Comparison of ENCODE assay signal across 8 mouse cellular contexts in the genomic region with DNA sequence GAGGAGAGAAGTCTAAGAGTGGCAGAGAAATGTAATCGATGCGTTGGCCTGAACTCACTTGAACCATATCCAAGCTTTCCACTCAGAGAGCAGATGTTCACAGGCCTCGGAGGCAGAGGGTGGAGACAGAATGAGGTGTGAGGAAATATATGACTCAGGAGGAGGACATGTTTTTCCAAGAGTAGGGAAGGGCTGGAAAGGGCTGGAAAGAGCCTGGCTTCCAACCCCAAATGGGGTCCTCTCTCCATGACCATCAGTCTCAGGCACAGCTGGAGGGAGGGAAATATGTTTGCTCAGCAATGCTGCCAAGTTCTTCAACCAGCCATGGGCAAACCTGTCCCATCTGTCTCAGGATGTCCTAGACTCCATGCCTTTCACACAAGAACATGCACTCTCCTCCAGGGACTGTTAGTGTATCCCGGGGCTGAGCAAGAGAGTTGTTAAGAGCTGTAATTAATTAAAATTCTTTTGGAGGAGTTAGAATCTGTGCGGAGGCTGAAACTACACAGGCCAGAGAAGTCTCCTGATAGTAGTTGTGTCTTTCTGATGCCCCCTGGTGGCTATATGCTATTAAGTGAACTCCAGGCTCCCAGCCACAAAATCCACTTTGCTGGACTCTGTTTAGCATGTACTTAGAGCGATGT. TPM values are rescaled to one million over a fixed set of nuclear protein-coding genes. Genes with fewer than 3 reads are reported as not detected.
DNase-seq lines count a peak whose midpoint lies in the region; ATAC-seq and TF ChIP-seq lines count a peak whose summit lies in the region.

No protein-coding gene starts in this region.

- no peaks in the 10 kb centered on the region; the same call in 1 of the 2 replicates for H3K4me1 ChIP-seq in G1E (ENCODE audit: insufficient read depth, low read depth, low read length)
- H3K4me1 ChIP-seq in cerebellum, adult 2 months (ENCODE audit: control insufficient read depth, insufficient read depth, low read length) = no peaks in the 10 kb centered on the region
- H3K4me1 ChIP-seq in forebrain, embryonic 16.5 days (replicated peaks; ENCODE audit: control insufficient read depth, insufficient read depth, low read length) = peaks cover 4% of the 10 kb centered on the region; the same call in 1 of the 2 replicates
- no peaks in the 10 kb centered on the region; the same call in 1 of the 2 replicates for H3K4me1 ChIP-seq in liver, embryonic 16.5 days (ENCODE audit: control insufficient read depth, low read depth, low read length)
- peaks cover 4% of the 10 kb centered on the region; the same call in 1 of the 2 replicates for H3K4me1 ChIP-seq in neural tube, embryonic 13.5 days (replicated peaks)

- peaks cover 17% of the 10 kb centered on the region for H3K27me3 ChIP-seq in G1E (ENCODE audit: insufficient read depth, low read length)
- H3K27me3 ChIP-seq in cerebellum, adult 2 months (ENCODE audit: control insufficient read depth, insufficient read depth, low read length) = no peaks in the 10 kb centered on the region; the same call in 1 of the 2 replicates
- H3K27me3 ChIP-seq in forebrain, embryonic 16.5 days (replicated peaks; ENCODE audit: control insufficient read depth, insufficient read depth, low read length) = no peaks in the 10 kb centered on the region
- H3K27me3 ChIP-seq in liver, embryonic 16.5 days (ENCODE audit: control insufficient read depth, insufficient read depth, low read depth, low read length) = no peaks in the 10 kb centered on the region; the same call in 1 of the 2 replicates
- H3K27me3 ChIP-seq in neural tube, embryonic 13.5 days = no peaks in the 10 kb centered on the region

- no peak for TF ChIP-seq POLR2A in cerebellum, adult 2 months (IDR thresholded peaks at IDR 0.05; ENCODE audit: borderline replicate concordance, insufficient read depth, low read length)

- H3K4me2 ChIP-seq in forebrain, embryonic 16.5 days (ENCODE audit: low read length) = no peak overlapping the region
- H3K4me2 ChIP-seq in liver, embryonic 16.5 days (ENCODE audit: low read depth, low read length) = no peak overlapping the region
- H3K4me2 ChIP-seq in neural tube, embryonic 13.5 days = no peak overlapping the region

- no peaks in the 10 kb centered on the region for H3K9me3 ChIP-seq in G1E (replicated peaks)
- H3K9me3 ChIP-seq in forebrain, embryonic 16.5 days (ENCODE audit: control insufficient read depth, low read length) = no peaks in the 10 kb centered on the region
- H3K9me3 ChIP-seq in liver, embryonic 16.5 days (replicated peaks; ENCODE audit: control insufficient read depth, low read length) = no peaks in the 10 kb centered on the region
- no peaks in the 10 kb centered on the region for H3K9me3 ChIP-seq in neural tube, embryonic 13.5 days

- H3K36me3 ChIP-seq in G1E (replicated peaks) = no peaks in the 10 kb centered on the region
- no peaks in the 10 kb centered on the region for H3K36me3 ChIP-seq in forebrain, embryonic 16.5 days (ENCODE audit: control insufficient read depth, insufficient read depth)
- no peaks in the 10 kb centered on the region for H3K36me3 ChIP-seq in liver, embryonic 16.5 days (ENCODE audit: control insufficient read depth, insufficient read depth)
- no peaks in the 10 kb centered on the region for H3K36me3 ChIP-seq in neural tube, embryonic 13.5 days

- WGBS in cerebellum, adult 2 months = 5% methylated on average over 6 of the region's 6 CpGs
- WGBS in forebrain, embryonic 16.5 days = 25% methylated on average over 6 of the region's 6 CpGs
- WGBS in large intestine, adult 2 months = 9% methylated on average over 6 of the region's 6 CpGs
- 35% methylated on average over 6 of the region's 6 CpGs for WGBS in liver, embryonic 16.5 days (ENCODE audit: insufficient replicate concordance)
- WGBS in neural tube, embryonic 13.5 days = 34% methylated on average over 6 of the region's 6 CpGs

- peak; percentile 63 for ATAC-seq in G1E (ENCODE audit: extremely low read depth, insufficient number of reproducible peaks, low FRiP score, poor library complexity, severe bottlenecking)
- peak; percentile 84 for ATAC-seq in forebrain, embryonic 16.5 days
- ATAC-seq in liver, embryonic 16.5 days (ENCODE audit: low read depth) = peak; percentile 66
- peak; percentile 84 for ATAC-seq in neural tube, embryonic 13.5 days (ENCODE audit: low read depth)

- intact Hi-C loops in heart, postnatal 36 days (cut with DNase I) = loop anchor here (1.0 to 5.0 kb wide), 3 partner anchors 49 to 369 kb away; a partner anchor contains a TSS

- no peak overlapping the region for H3K9ac ChIP-seq in forebrain, embryonic 16.5 days (replicated peaks; ENCODE audit: low read depth, low read length)
- no peak overlapping the region for H3K9ac ChIP-seq in liver, embryonic 16.5 days (ENCODE audit: low read depth, low read length)
- no peak overlapping the region for H3K9ac ChIP-seq in neural tube, embryonic 13.5 days

- no peak overlapping the region for H3K4me3 ChIP-seq in G1E (ENCODE audit: low read depth, low read length)
- no peak overlapping the region for H3K4me3 ChIP-seq in cerebellum, adult 2 months (replicated peaks; ENCODE audit: insufficient read depth, low read depth, low read length)
- H3K4me3 ChIP-seq in forebrain, embryonic 16.5 days (replicated peaks; ENCODE audit: low read length) = no peak overlapping the region
- H3K4me3 ChIP-seq in liver, embryonic 16.5 days (ENCODE audit: low read depth, low read length) = no peak overlapping the region
- no peak overlapping the region for H3K4me3 ChIP-seq in neural tube, embryonic 13.5 days

- TF ChIP-seq CTCF in G1E (IDR thresholded peaks at IDR 0.05; ENCODE audit: low read depth, low read length) = 0 out of 2 replicates have a peak, but pooled peaks have one; percentile 12
- TF ChIP-seq CTCF in cerebellum, adult 2 months (IDR thresholded peaks at IDR 0.05; ENCODE audit: borderline replicate concordance, insufficient read depth, low read depth, low read length) = peak; percentile 37; the same call in 1 of the 2 replicates

- no peak overlapping the region for H3K27ac ChIP-seq in cerebellum, adult 2 months (ENCODE audit: insufficient read depth, low read length)
- no peak overlapping the region; the same call in 1 of the 2 replicates for H3K27ac ChIP-seq in forebrain, embryonic 16.5 days (ENCODE audit: low read length)
- no peak overlapping the region for H3K27ac ChIP-seq in liver, embryonic 16.5 days (ENCODE audit: low read length)
- no peak overlapping the region for H3K27ac ChIP-seq in neural tube, embryonic 13.5 days (replicated peaks)

- peak; percentile 41 for DNase-seq in G1E (ENCODE audit: low spot score)
- peak; percentile 23 to 50 for DNase-seq in cerebellum, adult 2 months
- DNase-seq in heart, postnatal 36 days = peak; percentile 37 to 72
- peak; percentile 61 for DNase-seq in large intestine, adult 2 months (ENCODE audit: low read depth, low spot score)
- peak; percentile 26 for DNase-seq in testis, postnatal 14 days (ENCODE audit: low spot score)

RNA-seq across cellular contexts. Expression of a gene that starts 31.4 kb away (rescaled TPM):
- total RNA-seq in G1E (2014; fragmentation: Nextera tagmentation) (not detected in 2 replicates), G1E (2017) (0.11 TPM in 1 of 2 replicates, not detected in the other)
- polyA plus RNA-seq in G1E (2012) = not detected in 2 replicates
- polyA plus RNA-seq in cerebellum, adult 2 months (2012; rRNA removed) = not detected in 2 replicates
- not detected in 2 replicates for polyA plus RNA-seq in forebrain, embryonic 16.5 days (2015; fragmentation: Nextera tagmentation; extraction: Ambion mirVana)
- total RNA-seq in heart, postnatal 36 days (2021) = not detected
- 0.38 TPM in 1 of 2 replicates, not detected in the other for polyA plus RNA-seq in large intestine, adult 2 months (2012; rRNA removed)
- 0.51 and 0.75 TPM in 2 replicates for polyA plus RNA-seq in liver, embryonic 16.5 days (2015; fragmentation: Nextera tagmentation; extraction: Ambion mirVana)
- polyA plus RNA-seq in neural tube, embryonic 13.5 days (2015; fragmentation: Nextera tagmentation; extraction: Ambion mirVana) = 0.10 TPM in 1 of 2 replicates, not detected in the other

RNA-seq across cellular contexts. Expression of a gene that starts 48.7 kb away (rescaled TPM):
- 38.2 and 47.9 TPM in 2 replicates for total RNA-seq in G1E (2014; fragmentation: Nextera tagmentation)
- 27.5 and 32.5 TPM in 2 replicates for total RNA-seq in G1E (2017)
- 5.3 and 12.1 TPM in 2 replicates for polyA plus RNA-seq in G1E (2012)
- 7.8 and 9.3 TPM in 2 replicates for polyA plus RNA-seq in cerebellum, adult 2 months (2012; rRNA removed)
- 33.7 and 36.7 TPM in 2 replicates for polyA plus RNA-seq in forebrain, embryonic 16.5 days (2015; fragmentation: Nextera tagmentation; extraction: Ambion mirVana)
- total RNA-seq in heart, postnatal 36 days (2021) = 1 to 10 TPM; 2.0 to 2.5 TPM
- polyA plus RNA-seq in large intestine, adult 2 months (2012; rRNA removed) = 12.2 and 18.7 TPM in 2 replicates
- 42.2 and 44.3 TPM in 2 replicates for polyA plus RNA-seq in liver, embryonic 16.5 days (2015; fragmentation: Nextera tagmentation; extraction: Ambion mirVana)
- 31.3 and 38.1 TPM in 2 replicates for polyA plus RNA-seq in neural tube, embryonic 13.5 days (2015; fragmentation: Nextera tagmentation; extraction: Ambion mirVana)
